Mouse (Mus musculus) spleen, postnatal 36 days (tissue): Measurements from ENCODE around the gene Sfrp5.

Experiments used
- DNase-seq, 2 experiments: peaks; one replicate each; pipeline ENCODE4 v3.0.0; 2022; ENCODE audit warnings: low spot score in 2 of 2, mixed read lengths in 1 of 2

The Sfrp5 gene

GRCm38 (mm10) chr19:42201696-42202381 lies at the start of gene Sfrp5:
Gene Sfrp5 (minus strand): TSS chr19:42202252.
- no peak for DNase-seq

GRCm38 (mm10) chr19:42249976-42250914 lies 48.2 kb upstream of the Sfrp5 start:
- DNase-seq, result no peak

- DNase-seq, result no peak
These were observed 45.5 kb upstream of the Sfrp5 start, which contains the start of gene Golga7b for GRCm38 (mm10) chr19:42247519-42247918. Gene Golga7b (plus strand): TSS chr19:42247574.

- no peak for DNase-seq
These were observed 44.6 kb upstream of the Sfrp5 start for GRCm38 (mm10) chr19:42246626-42247025.

- DNase-seq, result no peak
These were observed 41.3 kb upstream of the Sfrp5 start for GRCm38 (mm10) chr19:42243401-42243800.

- no peak for DNase-seq
These were observed 38.8 kb upstream of the Sfrp5 start for GRCm38 (mm10) chr19:42240881-42241280.

GRCm38 (mm10) chr19:42238341-42238715 lies 36.3 kb upstream of the Sfrp5 start:
- DNase-seq, result no peak

GRCm38 (mm10) chr19:42237602-42238340 lies 35.7 kb upstream of the Sfrp5 start:
- DNase-seq, result no peak

- no peak for DNase-seq
These were observed 28.9 kb upstream of the Sfrp5 start for GRCm38 (mm10) chr19:42230986-42231385.

GRCm38 (mm10) chr19:42230288-42230568 lies 28.2 kb upstream of the Sfrp5 start:
- no peak for DNase-seq

- no peak for DNase-seq
These were observed 27.6 kb upstream of the Sfrp5 start for GRCm38 (mm10) chr19:42229499-42230287.

GRCm38 (mm10) chr19:42226451-42226850 lies 24.4 kb upstream of the Sfrp5 start:
- no peak for DNase-seq

- no peak for DNase-seq
These were observed 15.3 kb upstream of the Sfrp5 start for GRCm38 (mm10) chr19:42217374-42217763.

- no peak for DNase-seq
These were observed 14.8 kb upstream of the Sfrp5 start for GRCm38 (mm10) chr19:42216699-42217373.

GRCm38 (mm10) chr19:42214601-42215000 lies 12.5 kb upstream of the Sfrp5 start:
- no peak for DNase-seq

GRCm38 (mm10) chr19:42211936-42212335 lies 9.9 kb upstream of the Sfrp5 start:
- DNase-seq, result no peak

GRCm38 (mm10) chr19:42209976-42210375 lies 7.9 kb upstream of the Sfrp5 start:
- DNase-seq, result no peak

- DNase-seq, result no peak
These were observed 7.4 kb upstream of the Sfrp5 start for GRCm38 (mm10) chr19:42209485-42209884.

- DNase-seq, result no peak
These were observed 3.1 kb upstream of the Sfrp5 start for GRCm38 (mm10) chr19:42205201-42205600.

- no peak for DNase-seq
These were observed 2.3 kb upstream of the Sfrp5 start for GRCm38 (mm10) chr19:42204306-42204705.

- DNase-seq, result no peak
These were observed 415 bp upstream of the Sfrp5 start for GRCm38 (mm10) chr19:42202467-42202866.
